Mouse (Mus musculus) gastrocnemius, postnatal 14 days (tissue): ENCODE measurements around the gene Gm4763. TPM values are rescaled to one million over a fixed set of nuclear protein-coding genes. Genes with fewer than 3 reads are reported as not detected.
A peak's percentile ranks its signal among the peaks of the same experiment; 100 is the strongest.
"Not testable (repeated sequence)": the region's sequence is repeated elsewhere in the genome, so short reads cannot be mapped to it uniquely, and the experiment has no call there.

ENCODE experiments used
- DNase-seq: peaks from one replicate; pipeline ENCODE4 v3.0.0; 2021; ENCODE audit warnings: mixed read lengths
- intact Hi-C: fragments of 180-260 bp; cut with DNase I; formaldehyde crosslinking; loops from one replicate; pipeline ENCODE4 v1.15.1; 2025; ENCODE audit warnings: low total_unique reads
- long read RNA-seq, 2 experiments: library from polyadenylated mRNA; stranded (forward); transcript quantifications; one replicate each; pipeline ENCODE4 v2.0.0; 2021
- total RNA-seq, 2 experiments: library from RNA; stranded (reverse); gene quantifications; 2 replicates each; pipeline ENCODE4 v1.2.3; 2021

Gene Gm4763
- not detected for total RNA-seq
- long read RNA-seq, experiment 1: 0 reads
- long read RNA-seq, experiment 2: 0 reads

DNA sequence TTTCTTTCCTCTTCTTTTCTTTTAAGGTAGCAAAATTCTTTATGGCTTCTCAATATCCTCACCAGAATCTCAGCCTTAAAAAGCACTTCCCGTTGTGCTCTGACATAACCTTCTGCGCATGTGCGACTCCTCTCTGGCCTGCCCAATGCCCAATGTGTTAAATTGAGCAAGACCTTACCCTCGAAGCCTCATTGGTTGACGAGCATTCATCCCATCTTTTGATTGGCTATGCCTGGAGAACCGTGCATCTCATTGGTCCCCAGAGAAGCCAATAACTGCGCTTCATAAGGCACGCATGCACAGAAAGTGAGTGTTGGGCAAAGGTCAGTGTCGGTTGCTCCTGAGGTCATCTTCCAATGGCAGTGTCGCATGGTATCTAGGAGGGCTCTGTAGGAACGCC is at the start of gene Gm4763:
Gene Gm4763 (minus strand): TSS at position 101 of the 400 bp plus-strand sequence.
- DNase-seq, intact Hi-C loops: not testable (repeated sequence)

DNA sequence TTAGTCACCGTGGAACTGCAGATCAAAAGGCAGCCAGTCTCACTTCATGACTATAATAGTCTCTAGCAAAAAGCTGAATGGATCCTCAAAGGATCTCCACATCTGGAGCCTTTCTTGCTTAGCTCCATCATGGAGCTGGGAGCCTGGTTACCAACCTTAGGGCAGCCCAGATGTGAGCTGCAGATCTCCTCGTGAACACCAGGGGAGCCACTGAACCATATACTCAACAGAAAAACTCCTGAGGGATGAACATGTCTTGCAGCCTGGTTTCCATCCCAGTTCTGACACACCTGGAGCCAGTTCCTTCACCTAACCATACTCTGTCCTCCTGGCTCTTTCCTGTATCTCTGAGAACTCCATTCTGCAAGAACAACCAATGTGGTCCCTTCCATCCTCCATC is 49.4 kb upstream of the Gm4763 start:
- intact Hi-C loops: no loop called here
- DNase-seq: no peak

- no peak for DNase-seq
- intact Hi-C loops: no loop called here
Observed at GRCm38 (mm10) chr7:24773942-24774535, 47.3 kb upstream of the Gm4763 start.

DNA sequence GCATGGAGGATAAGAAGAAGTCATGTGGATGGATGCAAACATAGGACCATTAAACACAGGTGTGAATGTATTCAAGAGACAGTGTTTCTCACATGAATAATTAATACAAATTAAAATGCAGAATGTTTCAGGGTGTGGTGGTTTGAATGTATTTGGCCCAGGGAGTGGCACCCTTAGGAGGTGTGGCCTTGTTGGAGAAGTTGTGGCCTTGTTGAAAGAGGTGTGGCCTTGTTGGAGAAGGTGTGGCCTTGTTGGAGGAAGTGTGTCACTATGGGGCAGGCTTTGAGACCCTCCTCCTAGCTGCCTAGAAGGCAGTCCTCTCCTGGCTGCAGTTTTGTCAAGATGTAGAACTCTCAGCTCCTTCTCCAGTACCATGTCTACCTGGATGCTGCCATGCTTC is 44.7 kb upstream of the Gm4763 start:
- DNase-seq: no peak
- intact Hi-C loops: no loop called here

DNA sequence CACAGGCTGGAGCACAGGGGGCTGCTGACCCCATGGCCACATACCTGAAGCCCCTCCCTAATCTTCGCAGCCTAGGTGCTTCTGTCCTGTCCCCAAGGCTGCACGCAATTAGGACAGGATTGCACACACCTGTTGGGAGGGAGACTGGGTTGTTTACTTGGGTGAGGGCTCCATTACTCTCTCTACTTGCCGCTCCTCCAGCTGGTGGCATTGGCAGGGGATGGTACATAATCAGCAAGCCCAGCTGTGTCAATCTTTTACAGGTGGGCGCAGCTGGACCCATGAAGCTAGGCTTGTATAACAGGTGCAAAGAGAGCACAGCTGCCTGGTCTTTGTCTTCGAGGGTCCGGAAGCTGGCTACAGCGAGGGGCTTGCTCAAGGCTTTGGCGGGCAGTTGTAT is 35.9 kb upstream of the Gm4763 start:
- DNase-seq: no peak
- intact Hi-C loops: no loop called here

DNA sequence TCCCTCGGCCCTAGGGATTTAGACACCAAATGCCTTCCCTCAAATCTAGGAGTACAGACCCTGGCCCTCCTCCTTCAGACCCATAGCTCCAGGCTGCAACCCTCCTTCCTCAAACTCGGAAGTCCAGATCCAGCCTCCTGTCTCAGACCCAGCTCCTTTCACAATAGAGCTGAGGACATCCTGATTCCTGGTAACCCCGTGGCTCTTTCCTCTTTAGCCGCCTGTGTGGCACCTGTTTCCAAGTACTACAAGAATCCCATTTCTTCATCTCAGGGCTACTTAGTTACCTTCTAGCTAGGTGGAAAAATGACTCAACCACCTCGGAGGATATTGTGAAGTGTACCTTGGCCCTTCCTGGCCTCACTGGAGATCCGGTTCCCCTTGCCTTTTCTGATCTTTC is 34.5 kb upstream of the Gm4763 start:
- intact Hi-C loops: no loop called here
- no peak for DNase-seq

GRCm38 (mm10) chr7:24760211-24760610 is 33.5 kb upstream of the Gm4763 start, which contains the start of gene Cd177:
Gene Cd177, minus strand, starts transcription at chr7:24760311.
- no peak for DNase-seq
- intact Hi-C loops: no loop called here

GRCm38 (mm10) chr7:24758520-24758919 is 31.8 kb upstream of the Gm4763 start:
- no peak for DNase-seq
- intact Hi-C loops: no loop called here

GRCm38 (mm10) chr7:24753476-24753875 is 26.8 kb upstream of the Gm4763 start:
- intact Hi-C loops: no loop called here
- DNase-seq: no peak

DNA sequence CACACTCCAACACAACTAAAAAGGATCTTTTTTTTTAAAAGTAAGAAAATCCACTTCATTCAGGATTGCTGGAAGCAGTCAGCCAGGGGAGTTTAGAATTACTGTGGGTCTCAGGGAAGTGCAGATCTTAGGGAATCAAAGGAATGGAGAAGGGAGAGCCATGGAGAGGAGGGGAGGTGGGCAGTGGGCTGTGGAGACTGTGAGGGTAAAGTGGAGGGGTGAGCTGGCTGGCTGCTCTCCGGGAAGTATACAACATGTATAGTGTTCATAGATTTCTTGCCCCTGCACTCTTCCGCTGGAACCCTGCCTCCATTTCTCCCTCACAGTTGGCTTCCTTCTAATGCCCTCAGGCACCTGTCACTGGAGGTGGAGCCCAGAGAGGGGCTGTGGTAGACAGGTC is 24.9 kb upstream of the Gm4763 start:
- intact Hi-C loops: no loop called here
- no peak for DNase-seq

DNA sequence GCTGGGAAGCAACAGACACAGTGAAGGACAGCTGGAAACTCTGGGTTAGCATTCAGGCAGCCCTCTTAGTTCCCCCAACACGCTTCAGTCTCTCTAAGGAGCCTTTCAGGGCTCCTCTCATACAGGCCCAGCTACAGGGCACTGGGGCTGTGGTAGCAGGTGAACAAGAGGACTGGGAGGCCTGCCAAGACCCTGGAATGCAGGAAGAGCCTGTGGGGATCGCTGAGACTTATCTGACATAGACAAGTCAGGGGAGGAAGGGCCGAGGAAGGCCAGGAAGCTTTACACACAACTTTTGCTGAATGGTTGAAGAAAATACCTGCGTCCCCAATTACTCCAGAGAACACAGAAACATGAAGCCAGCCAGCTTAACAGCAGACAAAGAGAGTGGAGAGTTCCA is 24.0 kb upstream of the Gm4763 start:
- no peak for DNase-seq
- intact Hi-C loops: no loop called here

- intact Hi-C loops: no loop called here
- DNase-seq: peak; percentile 31
Observed at GRCm38 (mm10) chr7:24735970-24736670, 9.4 kb upstream of the Gm4763 start.

GRCm38 (mm10) chr7:24715039-24715438 is 11.7 kb downstream of the Gm4763 start:
- no peak for DNase-seq
- intact Hi-C loops: no loop called here

DNA sequence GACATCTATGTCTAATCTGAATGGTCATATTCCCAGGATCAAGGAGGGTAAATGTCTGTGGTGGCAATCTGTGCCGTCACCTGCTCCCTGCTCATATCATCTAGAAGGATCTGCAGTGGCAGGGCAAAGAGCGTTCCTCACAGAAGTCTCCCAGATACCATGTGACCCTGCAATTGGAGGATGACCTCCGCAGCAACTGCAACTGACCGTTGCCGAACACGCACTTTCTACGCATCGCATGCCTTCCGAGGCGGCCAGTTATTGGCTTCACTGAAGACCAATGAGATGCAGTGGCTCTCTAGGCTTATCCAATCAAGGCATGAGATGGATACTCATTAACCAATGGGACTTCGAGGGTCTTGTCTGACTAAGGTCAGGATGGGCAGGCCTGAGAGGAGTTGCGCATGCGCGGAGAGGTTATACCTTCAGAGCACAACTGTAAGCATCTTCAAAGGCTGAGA is 17.8 kb downstream of the Gm4763 start, which contains the start of gene BC049730:
Gene BC049730 (plus strand): TSS at position 411 of the 461 bp plus-strand sequence.
- no peak for DNase-seq
- intact Hi-C loops: no loop called here

DNA sequence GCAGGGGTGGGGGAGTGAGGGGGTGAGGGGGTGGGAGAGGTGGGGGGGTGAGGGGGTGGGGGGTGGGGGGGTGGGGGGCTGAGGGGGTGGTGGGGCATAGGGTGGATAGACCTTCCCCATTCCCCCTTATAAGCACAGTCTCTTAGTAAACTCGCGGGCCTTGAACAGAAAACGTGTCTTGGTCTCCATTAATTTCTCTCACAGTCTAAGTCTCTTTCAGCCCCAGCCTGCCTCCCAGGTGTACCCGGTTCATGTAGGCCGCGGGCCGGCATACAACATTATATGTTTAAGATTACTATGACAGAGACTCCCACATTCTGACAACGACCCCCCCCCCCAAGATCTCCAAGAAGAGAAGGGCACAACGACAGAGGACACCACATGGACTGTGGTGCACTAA is 23.9 kb downstream of the Gm4763 start:
- intact Hi-C loops: not testable (repeated sequence)

DNA sequence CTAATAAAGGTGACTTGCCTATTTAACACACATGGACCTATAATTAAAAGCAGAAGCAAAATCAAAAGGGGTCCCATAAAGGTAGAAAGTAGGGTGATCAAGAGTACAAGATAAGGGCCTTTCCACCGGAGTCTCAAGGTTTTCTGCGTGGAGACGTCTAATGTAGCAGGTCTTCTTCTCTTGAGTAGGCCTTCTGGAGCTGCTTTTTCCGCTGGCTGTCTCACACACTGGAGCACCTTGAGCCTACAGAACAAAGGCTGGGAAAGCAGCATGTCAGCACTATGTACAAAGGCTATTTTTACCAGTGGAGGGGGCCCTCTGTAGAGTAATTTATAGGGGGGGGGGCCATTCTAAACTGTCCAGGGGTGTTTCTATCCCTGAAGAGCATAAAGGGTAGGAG is 28.8 kb downstream of the Gm4763 start:
- DNase-seq, intact Hi-C loops: not testable (repeated sequence)

More for the DNA sequence above, 23.9 kb downstream of the Gm4763 start:
- DNase-seq: not testable (repeated sequence)

- intact Hi-C loops, DNase-seq: not testable (repeated sequence)
Observed at GRCm38 (mm10) chr7:24692693-24693092, 34.0 kb downstream of the Gm4763 start.

- intact Hi-C loops, DNase-seq: not testable (repeated sequence)
Observed at GRCm38 (mm10) chr7:24687519-24687918, 39.2 kb downstream of the Gm4763 start.

- intact Hi-C loops, DNase-seq: not testable (repeated sequence)
Observed at GRCm38 (mm10) chr7:24684121-24684520, 42.6 kb downstream of the Gm4763 start.

- intact Hi-C loops: no loop called here
- DNase-seq: no peak
Observed at GRCm38 (mm10) chr7:24676575-24676974, 50.1 kb downstream of the Gm4763 start, which contains the start of gene Tex101. Gene Tex101, minus strand, starts transcription at chr7:24676675.

- intact Hi-C loops: no loop called here
Observed at GRCm38 (mm10) chr7:24671944-24672439, 54.7 kb downstream of the Gm4763 start.

More at GRCm38 (mm10) chr7:24671944-24672439, 54.7 kb downstream of the Gm4763 start:
- DNase-seq: no peak
